Mouse (Mus musculus): ENCODE results near the gene Bag5. TPM values are rescaled to one million over a fixed set of nuclear protein-coding genes. Genes with fewer than 3 reads are reported as not detected.

The Bag5 gene
- 10 to 100 TPM; 60.9 to 61.8 TPM for total RNA-seq (2021)
- long read RNA-seq, experiment 1, transcript Bag5-201 (2 exons, 2,139 nt), result major isoform, 44 of 57 reads
- long read RNA-seq, experiment 1, transcript Bag5-202 (2 exons, 1,852 nt), result minor isoform, 8 of 57 reads
- long read RNA-seq, experiment 1, partial matches to known transcripts, result 0 of 57 reads
- long read RNA-seq, experiment 1, other reads (novel, unspliced or antisense), result 5 of 57 reads
- long read RNA-seq, experiment 2, transcript Bag5-202 (2 exons, 1,852 nt), result minor isoform, 6 of 51 reads
- long read RNA-seq, experiment 2, transcript Bag5-201 (2 exons, 2,139 nt), result major isoform, 34 of 51 reads
- long read RNA-seq, experiment 2, partial matches to known transcripts, result 0 of 51 reads
- long read RNA-seq, experiment 2, other reads (novel, unspliced or antisense), result 11 of 51 reads

GRCm38 (mm10) chr12:111713004-111713651 lies at the start of gene Bag5, which contains the start of gene Apopt1:
TSS of gene Bag5 (minus strand) at chr12:111713257.
TSS of gene Apopt1 (plus strand) at chr12:111713261.
- H3K4me3 ChIP-seq, result peak within 1 kb of the TSS; percentile 79
- peak within 1 kb of the TSS; percentile 87 for H3K27ac ChIP-seq
- peak; percentile 49 for TF ChIP-seq CTCF (IDR thresholded peaks at IDR 0.05)
- peak; percentile 91 to 92 for DNase-seq (ENCODE audit: extremely low spot score in 1 of 2, low spot score in 2 of 2)
- intact Hi-C loops (cut with DNase I), result loop anchor here (5.0 kb wide), 1 partner anchor 46 kb away; no protein-coding TSS in a partner anchor

- no peak for DNase-seq (ENCODE audit: extremely low spot score in 1 of 2, low spot score in 2 of 2)
- no peak for TF ChIP-seq CTCF (IDR thresholded peaks at IDR 0.05)
- Histone ChIP-seq H3K4me3 (peak overlapping the region; percentile 84), H3K27ac (peak overlapping the region; percentile 13; the same call in 1 of the 2 replicates)
- intact Hi-C loops (cut with DNase I), result no loop called here
Observed at GRCm38 (mm10) chr12:111760306-111760908, 47.4 kb upstream of the Bag5 start.

- H3K4me3 ChIP-seq, result peak overlapping the region; percentile 84
- peak overlapping the region; percentile 100 for H3K27ac ChIP-seq
- TF ChIP-seq CTCF (IDR thresholded peaks at IDR 0.05), result no peak
- intact Hi-C loops (cut with DNase I), result loop anchor here (10.0 kb wide), 1 partner anchor 335 kb away; no protein-coding TSS in a partner anchor
- DNase-seq (ENCODE audit: extremely low spot score in 1 of 2, low spot score in 2 of 2), result peak in 1 of 2 experiments; percentile 34
Observed at GRCm38 (mm10) chr12:111759176-111760061, 46.4 kb upstream of the Bag5 start.

DNA sequence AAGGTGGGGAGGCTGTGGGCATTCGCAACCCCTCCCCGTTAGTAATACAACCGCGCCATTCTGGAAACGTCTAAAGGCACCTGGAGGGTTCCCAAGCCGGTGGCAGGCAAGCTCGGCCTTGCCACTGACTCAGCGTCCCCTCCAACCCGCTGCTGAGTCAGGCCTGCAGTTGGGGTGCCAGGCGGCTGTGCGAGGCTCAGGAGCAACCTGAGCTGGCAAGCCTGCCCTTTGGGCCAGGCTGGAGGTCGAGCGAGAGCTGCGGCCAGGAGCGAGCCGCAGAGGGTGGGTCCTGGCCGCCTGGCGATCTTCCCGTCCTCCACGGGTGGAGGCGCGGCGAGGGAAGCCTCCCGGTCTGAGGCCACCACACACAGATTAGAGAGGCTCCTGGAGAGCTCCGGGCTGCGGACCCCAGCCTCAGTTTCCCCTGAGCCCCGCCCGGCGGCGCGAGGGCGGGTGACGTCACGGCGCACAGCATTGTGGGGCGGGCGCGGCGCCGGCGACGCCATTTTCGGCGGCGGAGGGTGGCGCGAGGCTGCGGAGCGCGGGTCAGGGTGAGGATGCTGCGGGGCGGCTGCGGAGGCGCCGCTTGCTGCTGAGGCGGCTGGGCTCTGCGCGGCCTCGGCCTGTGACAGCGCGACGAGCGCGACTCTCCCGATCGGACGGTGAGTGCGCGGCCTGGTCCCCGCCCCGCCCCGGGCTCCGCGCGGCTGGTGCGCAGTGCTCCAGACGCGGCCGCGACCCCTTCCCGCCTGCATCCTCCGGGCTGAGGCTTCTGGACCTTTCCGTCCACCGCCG lies 45.5 kb upstream of the Bag5 start, which contains the start of gene Klc1:
Klc1 (plus strand) TSS at position 469 of the 795 bp plus-strand sequence.
- intact Hi-C loops (cut with DNase I), result loop anchor here (10.0 kb wide), 1 partner anchor 336 kb away; no protein-coding TSS in a partner anchor
- Histone ChIP-seq H3K27ac (peak within 1 kb of the TSS; percentile 100), H3K4me3 (peak within 1 kb of the TSS; percentile 84)
- no peak for TF ChIP-seq CTCF (IDR thresholded peaks at IDR 0.05)
- DNase-seq (ENCODE audit: extremely low spot score in 1 of 2, low spot score in 2 of 2), result peak; percentile 86 to 89

DNA sequence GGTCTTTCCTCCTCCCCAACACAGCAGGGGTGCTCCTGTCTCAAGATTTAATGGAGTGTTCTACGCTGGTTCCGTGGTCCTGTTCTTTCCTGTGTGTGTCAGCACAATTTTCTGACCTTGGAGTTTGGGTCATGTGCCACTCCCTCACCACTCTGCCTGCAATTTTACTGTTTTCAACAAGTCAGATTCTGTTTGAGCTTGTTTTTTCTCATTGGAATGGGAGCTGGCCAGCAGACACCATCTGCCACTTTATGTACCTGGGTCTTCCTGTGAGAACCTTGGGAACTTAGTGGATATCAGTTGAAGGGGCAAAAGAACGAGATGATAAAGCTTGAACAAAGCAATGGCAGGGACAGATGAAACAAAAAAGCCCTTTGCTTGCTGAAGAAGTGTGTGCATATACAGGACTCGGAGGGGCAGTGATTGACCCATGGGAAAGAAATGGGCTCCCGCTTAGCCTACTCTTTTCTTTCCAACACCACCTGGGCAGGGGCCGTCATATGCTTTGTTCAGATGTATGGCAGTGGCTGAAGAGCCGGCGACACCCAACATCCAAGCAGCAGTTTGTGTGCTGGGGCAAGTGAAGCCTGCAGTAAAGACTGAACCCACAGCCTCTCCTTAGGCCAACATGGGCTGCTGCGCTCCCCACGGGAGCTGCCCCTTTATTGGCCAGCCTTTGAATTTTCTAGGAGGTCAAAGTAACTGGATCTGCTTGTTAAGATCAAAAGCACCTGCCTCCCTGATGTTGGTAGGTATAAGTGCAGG lies 44.7 kb upstream of the Bag5 start:
- TF ChIP-seq CTCF (IDR thresholded peaks at IDR 0.05), result no peak
- peak overlapping the region; percentile 100 for H3K27ac ChIP-seq
- intact Hi-C loops (cut with DNase I), result loop anchor here (10.0 kb wide), 1 partner anchor 337 kb away; no protein-coding TSS in a partner anchor

GRCm38 (mm10) chr12:111756698-111757082 lies 43.6 kb upstream of the Bag5 start:
- TF ChIP-seq CTCF (IDR thresholded peaks at IDR 0.05), result no peak
- no peak for DNase-seq (ENCODE audit: extremely low spot score in 1 of 2, low spot score in 2 of 2)
- no peak overlapping the region for H3K27ac ChIP-seq
- no peak overlapping the region for H3K4me3 ChIP-seq
- intact Hi-C loops (cut with DNase I), result loop anchor here (10.0 kb wide), 1 partner anchor 338 kb away; no protein-coding TSS in a partner anchor

More for the DNA sequence above, 44.7 kb upstream of the Bag5 start:
- DNase-seq (ENCODE audit: extremely low spot score in 1 of 2, low spot score in 2 of 2), result no peak
- H3K4me3 ChIP-seq, result peak overlapping the region; percentile 84

GRCm38 (mm10) chr12:111756082-111756697 lies 43.1 kb upstream of the Bag5 start:
- no peak for DNase-seq (ENCODE audit: extremely low spot score in 1 of 2, low spot score in 2 of 2)
- no peak overlapping the region for H3K27ac ChIP-seq
- H3K4me3 ChIP-seq, result no peak overlapping the region
- TF ChIP-seq CTCF (IDR thresholded peaks at IDR 0.05), result no peak
- intact Hi-C loops (cut with DNase I), result loop anchor here (10.0 kb wide), 1 partner anchor 339 kb away; no protein-coding TSS in a partner anchor

GRCm38 (mm10) chr12:111755231-111755630 lies 42.2 kb upstream of the Bag5 start:
- H3K4me3 ChIP-seq, result no peak overlapping the region
- intact Hi-C loops (cut with DNase I), result loop anchor here (10.0 kb wide), 1 partner anchor 340 kb away; no protein-coding TSS in a partner anchor
- no peak for TF ChIP-seq CTCF (IDR thresholded peaks at IDR 0.05)
- DNase-seq (ENCODE audit: extremely low spot score in 1 of 2, low spot score in 2 of 2), result no peak
- no peak overlapping the region for H3K27ac ChIP-seq

DNA sequence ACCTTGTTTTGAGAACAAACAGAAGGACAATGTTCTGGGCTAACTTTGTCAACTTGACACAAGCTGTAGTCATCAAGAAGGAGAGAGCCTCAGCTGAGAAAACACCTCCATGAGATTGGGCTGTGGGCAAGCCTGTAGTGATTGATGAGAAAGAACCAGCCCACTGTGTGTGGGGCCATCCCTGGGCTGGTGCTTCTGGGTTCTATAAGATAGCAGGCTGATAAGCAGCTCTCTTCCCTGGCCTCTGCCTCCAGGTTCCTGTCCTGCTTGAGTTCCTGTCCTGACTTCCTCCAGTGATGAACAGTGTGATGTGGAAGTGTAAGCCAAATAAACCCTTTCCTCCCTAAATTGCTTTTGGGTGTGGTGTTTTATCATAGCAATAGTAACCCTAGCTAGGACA lies 41.7 kb upstream of the Bag5 start:
- no peak for TF ChIP-seq CTCF (IDR thresholded peaks at IDR 0.05)
- Histone ChIP-seq H3K27ac (no peak overlapping the region), H3K4me3 (no peak overlapping the region)
- intact Hi-C loops (cut with DNase I), result loop anchor here (10.0 kb wide), 1 partner anchor 340 kb away; no protein-coding TSS in a partner anchor
- DNase-seq (ENCODE audit: extremely low spot score in 1 of 2, low spot score in 2 of 2), result no peak
